In genomic region chr6:42380416-42381144, GRCm38 (mm10) we compare ENCODE assay signal across 9 mouse cellular contexts. TPM values are rescaled to one million over a fixed set of nuclear protein-coding genes. Genes with fewer than 3 reads are reported as not detected.
DNase-seq lines count a peak whose midpoint lies in the region; ATAC-seq and TF ChIP-seq lines count a peak whose summit lies in the region.
"Had no signal": no experiment of that assay in that cellular context is flagged by ENCODE, and none has a peak within 500 bp of the region (broad histone marks: within the 10 kb centered on the region; RNA-seq: fewer than 3 reads in every experiment).

No protein-coding gene starts in this region.

- H3K4me3 ChIP-seq in heart, adult 2 months = no peak overlapping the region
- H3K4me3 ChIP-seq in heart, postnatal 0 days (ENCODE audit: low read depth, low read length) = no peak overlapping the region
- H3K4me3 ChIP-seq in liver, postnatal 0 days (ENCODE audit: low read depth, low read length) = no peak overlapping the region
- H3K4me3 ChIP-seq: liver, embryonic 15.5 days had no signal

- H3K4me2 ChIP-seq in heart, postnatal 0 days (ENCODE audit: low read depth, low read length) = no peak overlapping the region
- H3K4me2 ChIP-seq in liver, postnatal 0 days (ENCODE audit: low read depth, low read length) = no peak overlapping the region
- H3K4me2 ChIP-seq: liver, embryonic 15.5 days had no signal

- TF ChIP-seq POLR2A in heart, adult 2 months (IDR thresholded peaks at IDR 0.05; ENCODE audit: insufficient read depth, low read depth, low read length) = no peak

- no peaks in the 10 kb centered on the region for H3K27me3 ChIP-seq in heart, adult 2 months (ENCODE audit: control insufficient read depth, insufficient read depth, low read length)
- no peaks in the 10 kb centered on the region for H3K27me3 ChIP-seq in heart, postnatal 0 days (ENCODE audit: control insufficient read depth, insufficient read depth, low read length)
- no peaks in the 10 kb centered on the region for H3K27me3 ChIP-seq in liver, postnatal 0 days (ENCODE audit: insufficient read depth, low read length)
- H3K27me3 ChIP-seq: liver, embryonic 15.5 days had no signal

- 39% methylated on average over 8 of the region's 8 CpGs for WGBS in heart, adult 2 months
- 23% methylated on average over 8 of the region's 8 CpGs for WGBS in heart, postnatal 0 days
- WGBS in liver, postnatal 0 days (ENCODE audit: insufficient replicate concordance) = 32% methylated on average over 8 of the region's 8 CpGs

- TF ChIP-seq CTCF in heart, adult 2 months (IDR thresholded peaks at IDR 0.05) = no peak; the same call in none of the 2 replicates
- peak; percentile 80 for TF ChIP-seq CTCF in heart, postnatal 0 days (IDR thresholded peaks at IDR 0.05; ENCODE audit: low read depth)
- TF ChIP-seq CTCF in liver, postnatal 0 days (IDR thresholded peaks at IDR 0.05; ENCODE audit: low read depth) = peak; percentile 85

- ATAC-seq in heart, postnatal 0 days (ENCODE audit: insufficient read depth, low read depth) = no peak
- ATAC-seq in liver, postnatal 0 days = no peak

- intact Hi-C loops in heart, adult 2 months (cut with DNase I) = loop anchor here (1.0 to 5.0 kb wide), 5 partner anchors 31 to 202 kb away; partner anchors contain the start of genes Olfr455, Tas2r126 and Zyx
- intact Hi-C loops in heart, postnatal 25 days (cut with DNase I) = loop anchor here (5.0 kb wide), 3 partner anchors 52 to 202 kb away; partner anchors contain the start of gene Tas2r126

- TF ChIP-seq EP300 in heart, adult 2 months (IDR thresholded peaks at IDR 0.05; ENCODE audit: insufficient read depth, low read depth, low read length) = no peak
- no peak for TF ChIP-seq EP300 in heart, postnatal 0 days (IDR thresholded peaks at IDR 0.05; ENCODE audit: low read depth)
- TF ChIP-seq EP300 in liver, postnatal 0 days (IDR thresholded peaks at IDR 0.05; ENCODE audit: low read depth) = no peak

- peaks cover 14% of the 10 kb centered on the region for H3K4me1 ChIP-seq in heart, adult 2 months (ENCODE audit: control insufficient read depth, insufficient read depth, low read length)
- peaks cover 24% of the 10 kb centered on the region for H3K4me1 ChIP-seq in heart, postnatal 0 days (ENCODE audit: control insufficient read depth, insufficient read depth)
- H3K4me1 ChIP-seq in liver, postnatal 0 days (ENCODE audit: insufficient read depth) = no peaks in the 10 kb centered on the region; the same call in 1 of the 2 replicates
- H3K4me1 ChIP-seq: liver, embryonic 15.5 days had no signal

- peak overlapping the region; percentile 15; the same call in 1 of the 2 replicates for H3K27ac ChIP-seq in heart, adult 2 months
- peak overlapping the region; percentile 89; the same call in 1 of the 2 replicates for H3K27ac ChIP-seq in heart, postnatal 0 days (ENCODE audit: low read depth)
- no peak overlapping the region for H3K27ac ChIP-seq in liver, postnatal 0 days (ENCODE audit: low read depth)
- H3K27ac ChIP-seq: liver, embryonic 15.5 days had no signal

- no peaks in the 10 kb centered on the region for H3K79me2 ChIP-seq in heart, adult 2 months (replicated peaks; ENCODE audit: control insufficient read depth, insufficient read depth, low read length)

- no peaks in the 10 kb centered on the region for H3K9me3 ChIP-seq in heart, postnatal 0 days (replicated peaks; ENCODE audit: control insufficient read depth, low read length)
- no peaks in the 10 kb centered on the region for H3K9me3 ChIP-seq in liver, postnatal 0 days (ENCODE audit: low read length)
- H3K9me3 ChIP-seq: liver, embryonic 15.5 days had no signal

- peak in 1 of 2 experiments; percentile 46 for DNase-seq in heart, adult 2 months
- no peak for DNase-seq in heart, postnatal 25 days (ENCODE audit: low spot score)
- peak; percentile 23 to 43 for DNase-seq in CD8-positive naive resting alpha-beta T cell, adult 2 months (ENCODE audit: low read depth in 2 of 2, low spot score in 2 of 2)
- DNase-seq in cerebellum, postnatal 14 days = peak; percentile 66 to 69
- peak; percentile 38 for DNase-seq in heart, postnatal 0 days (ENCODE audit: low spot score)
- peak; percentile 39 for DNase-seq in liver, postnatal 0 days
- peak; percentile 65 for DNase-seq in thymus, postnatal 14 days
- DNase-seq in gastrocnemius, adult 8-10 months (ENCODE audit: low spot score in 2 of 2) = no peak

- H3K36me3 ChIP-seq in heart, adult 2 months (ENCODE audit: control insufficient read depth, insufficient read depth, low read length) = no peaks in the 10 kb centered on the region; the same call in 1 of the 2 replicates
- no peaks in the 10 kb centered on the region for H3K36me3 ChIP-seq in heart, postnatal 0 days (replicated peaks; ENCODE audit: control insufficient read depth, insufficient read depth, low read length)
- H3K36me3 ChIP-seq in liver, postnatal 0 days (replicated peaks; ENCODE audit: insufficient read depth, low read length) = no peaks in the 10 kb centered on the region
- H3K36me3 ChIP-seq: liver, embryonic 15.5 days had no signal

- no peak overlapping the region for H3K9ac ChIP-seq in heart, adult 2 months (ENCODE audit: low read depth, low read length)
- no peak overlapping the region for H3K9ac ChIP-seq in heart, postnatal 0 days (replicated peaks; ENCODE audit: low read depth, low read length)
- H3K9ac ChIP-seq in liver, postnatal 0 days (replicated peaks) = no peak overlapping the region
- H3K9ac ChIP-seq: liver, embryonic 15.5 days had no signal

RNA-seq across cellular contexts. Expression of gene Epha1, which starts 7.5 kb away (rescaled TPM):
- total RNA-seq in heart, adult 2 months (2021) = under 1 TPM; 0.14 to 0.16 TPM
- 0.50 and 0.94 TPM in 2 replicates for polyA plus RNA-seq in heart, adult 2 months (2012; rRNA removed)
- under 1 TPM; 0.26 to 0.31 TPM for total RNA-seq in heart, postnatal 25 days (2021)
- 0.35 TPM in 1 of 2 replicates, not detected in the other for total RNA-seq in heart, postnatal 0 days (2014; rRNA removed; ENCODE audit: low replicate concordance)
- 0.33 and 0.48 TPM in 2 replicates for polyA plus RNA-seq in heart, postnatal 0 days (2015; fragmentation: Nextera tagmentation; extraction: Ambion mirVana)
- 16.8 and 18.7 TPM in 2 replicates for polyA plus RNA-seq in liver, postnatal 0 days (2015; fragmentation: Nextera tagmentation; extraction: Ambion mirVana)
- under 1 TPM in 2 of 4 experiments, not detected in 2; 0.07 to 0.10 TPM for total RNA-seq in gastrocnemius, adult 8-10 months (2022)

RNA-seq across cellular contexts. Expression of gene Tas2r143, which starts 19.5 kb away (rescaled TPM):
- total RNA-seq in heart, adult 2 months (2021) = not detected
- polyA plus RNA-seq in heart, adult 2 months (2012; rRNA removed) = 0.20 and 0.29 TPM in 2 replicates
- under 1 TPM in 1 of 2 experiments, not detected in 1; 0.39 TPM for total RNA-seq in heart, postnatal 25 days (2021)
- total RNA-seq in heart, postnatal 0 days (2014; rRNA removed; ENCODE audit: low replicate concordance) = not detected in 2 replicates
- polyA plus RNA-seq in heart, postnatal 0 days (2015; fragmentation: Nextera tagmentation; extraction: Ambion mirVana) = not detected in 2 replicates
- not detected in 2 replicates for polyA plus RNA-seq in liver, postnatal 0 days (2015; fragmentation: Nextera tagmentation; extraction: Ambion mirVana)
- not detected for total RNA-seq in gastrocnemius, adult 8-10 months (2022)
- polyA plus RNA-seq: liver, embryonic 15.5 days had no signal

RNA-seq across cellular contexts. Expression of gene Tas2r135, which starts 24.7 kb away (rescaled TPM):
- total RNA-seq in heart, adult 2 months (2021) = under 1 TPM in 1 of 2 experiments, not detected in 1; 0.27 TPM
- not detected in 2 replicates for polyA plus RNA-seq in heart, adult 2 months (2012; rRNA removed)
- total RNA-seq in heart, postnatal 25 days (2021) = not detected
- total RNA-seq in heart, postnatal 0 days (2014; rRNA removed; ENCODE audit: low replicate concordance) = not detected in 2 replicates
- polyA plus RNA-seq in heart, postnatal 0 days (2015; fragmentation: Nextera tagmentation; extraction: Ambion mirVana) = not detected in 2 replicates
- polyA plus RNA-seq in liver, postnatal 0 days (2015; fragmentation: Nextera tagmentation; extraction: Ambion mirVana) = not detected in 2 replicates
- not detected for total RNA-seq in gastrocnemius, adult 8-10 months (2022)
- polyA plus RNA-seq: liver, embryonic 15.5 days had no signal

RNA-seq across cellular contexts. Expression of gene Zyx, which starts 31.1 kb away (rescaled TPM):
- total RNA-seq in heart, adult 2 months (2021) = 10 to 100 TPM; 45.8 to 60.2 TPM
- 77.7 and 110 TPM in 2 replicates for polyA plus RNA-seq in heart, adult 2 months (2012; rRNA removed)
- total RNA-seq in heart, postnatal 25 days (2021) = 10 to 100 TPM; 57.1 to 59.8 TPM
- total RNA-seq in heart, postnatal 0 days (2014; rRNA removed; ENCODE audit: low replicate concordance) = 96.2 and 140 TPM in 2 replicates
- polyA plus RNA-seq in heart, postnatal 0 days (2015; fragmentation: Nextera tagmentation; extraction: Ambion mirVana) = 86.4 and 89.9 TPM in 2 replicates
- 55.3 and 57.8 TPM in 2 replicates for polyA plus RNA-seq in liver, postnatal 0 days (2015; fragmentation: Nextera tagmentation; extraction: Ambion mirVana)
- total RNA-seq in gastrocnemius, adult 8-10 months (2022) = 10 to 100 TPM; 12.1 to 15.9 (median 13.7) TPM

RNA-seq across cellular contexts. Expression of gene Tas2r126, which starts 53.8 kb away (rescaled TPM):
- not detected for total RNA-seq in heart, adult 2 months (2021)
- polyA plus RNA-seq in heart, adult 2 months (2012; rRNA removed) = not detected in 2 replicates
- not detected for total RNA-seq in heart, postnatal 25 days (2021)
- not detected in 2 replicates for total RNA-seq in heart, postnatal 0 days (2014; rRNA removed; ENCODE audit: low replicate concordance)
- polyA plus RNA-seq in heart, postnatal 0 days (2015; fragmentation: Nextera tagmentation; extraction: Ambion mirVana) = not detected in 2 replicates
- polyA plus RNA-seq in liver, postnatal 0 days (2015; fragmentation: Nextera tagmentation; extraction: Ambion mirVana) = not detected in 2 replicates
- not detected for total RNA-seq in gastrocnemius, adult 8-10 months (2022)
- polyA plus RNA-seq: liver, embryonic 15.5 days had no signal

Comparison
In these comparisons a context has a peak if more than half of its experiments do, and no peak if none do; other contexts are left out.
1. DNase-seq: peak in CD8-positive naive resting alpha-beta T cell, adult 2 months (2 of 2), cerebellum, postnatal 14 days (2 of 2), heart, postnatal 0 days (single experiment), liver, postnatal 0 days (single experiment) and thymus, postnatal 14 days (single experiment); none in heart, postnatal 25 days (single experiment) and gastrocnemius, adult 8-10 months (0 of 2).